Mouse (Mus musculus) MEL (cell line): ENCODE data around the gene Fbxo5. TPM values are rescaled to one million over a fixed set of nuclear protein-coding genes. Genes with fewer than 3 reads are reported as not detected.

Source experiments
- polyA plus RNA-seq, 2 experiments: library from polyadenylated mRNA; stranded (reverse) in 1 of 2; unstranded in 1 of 2; fragments of >175 nt in 1 of 2; fragments of >200 nt in 1 of 2; gene quantifications; 2 replicates each; pipeline versions ENCODE4 v1.2.1 to v1.2.4; 2012; ENCODE audit warnings: low replicate concordance in 2 of 2, low read depth in 1 of 2; ENCODE audit not compliant: insufficient read length in 2 of 2, insufficient read depth in 1 of 2, missing spikeins in 1 of 2
- total RNA-seq: library from RNA; depleted of rRNA; stranded (reverse); fragments of 300-350 nt; gene quantifications from 2 replicates; pipeline ENCODE4 v1.2.3, GENCODE M21; 2012; rRNA removed

The Fbxo5 gene
- total and polyA plus RNA-seq, 3 experiments, result 36.1 to 1,320 (median 41.0) TPM

Other genes starting within 250 kb of the Fbxo5 start
- 0.07 TPM in 1 of 2 replicates, not detected in the other for gene Myct1, start 211.8 kb downstream of the Fbxo5 start, total RNA-seq
- under 1 TPM in 1 of 2 experiments, not detected in 1; 0.24 TPM for gene Myct1, start 211.8 kb downstream of the Fbxo5 start, polyA plus RNA-seq
- gene Vip, start 166.4 kb downstream of the Fbxo5 start, total RNA-seq, result not detected in 2 replicates
- not detected for gene Vip, start 166.4 kb downstream of the Fbxo5 start, polyA plus RNA-seq
- 4.0 and 4.6 TPM in 2 replicates for gene Mtrf1l, start 18.3 kb upstream of the Fbxo5 start, total RNA-seq
- 1 to 10 TPM in 1 of 2 experiments, not detected in 1; 5.6 TPM for gene Mtrf1l, start 18.3 kb upstream of the Fbxo5 start, polyA plus RNA-seq
- gene Rgs17, start 116.8 kb upstream of the Fbxo5 start, total RNA-seq, result not detected in 2 replicates
- not detected for gene Rgs17, start 116.8 kb upstream of the Fbxo5 start, polyA plus RNA-seq